Mouse (Mus musculus) neural tube, embryonic 15.5 days (tissue): ENCODE data around the gene Dio3. TPM values are rescaled to one million over a fixed set of nuclear protein-coding genes. Genes with fewer than 3 reads are reported as not detected.

Source experiments
- ATAC-seq: fragments of 200-750 bp; cut with Nextera tagmentation; 2 replicates; pipeline ENCODE4 v1.8.0; 2017; ENCODE audit warnings: mild to moderate bottlenecking, moderate TSS enrichment, moderate library complexity; ENCODE audit not compliant: low FRiP score
- H3K27ac ChIP-seq: fragments of 300-500 bp; sonication (generic); replicated peaks from 2 replicates; pipeline ENCODE4 v1.5.1; 2015; ENCODE audit warnings: mild to moderate bottlenecking, inconsistent platforms
- H3K27me3 ChIP-seq: fragments of 300-500 bp; sonication (generic); replicated peaks from 2 replicates; pipeline ENCODE4 v1.6.1; 2015; ENCODE audit warnings: inconsistent platforms
- H3K36me3 ChIP-seq: fragments of 300-500 bp; sonication (generic); 2 replicates; pipeline ENCODE4 v1.6.1; 2015; ENCODE audit warnings: inconsistent platforms
- H3K4me1 ChIP-seq: fragments of 300-500 bp; sonication (generic); 2 replicates; pipeline ENCODE4 v1.6.1; 2015; ENCODE audit warnings: inconsistent platforms
- H3K4me2 ChIP-seq: fragments of 300-500 bp; sonication (generic); 2 replicates; pipeline ENCODE4 v1.6.1; 2015; ENCODE audit warnings: inconsistent platforms, mild to moderate bottlenecking, moderate library complexity
- H3K4me3 ChIP-seq: fragments of 300-500 bp; sonication (generic); replicated peaks from 2 replicates; pipeline ENCODE4 v1.5.1; 2015; ENCODE audit warnings: mild to moderate bottlenecking, inconsistent platforms
- H3K9ac ChIP-seq: fragments of 300-500 bp; sonication (generic); replicated peaks from 2 replicates; pipeline ENCODE4 v1.6.1; 2015; ENCODE audit warnings: mild to moderate bottlenecking, inconsistent platforms
- H3K9me3 ChIP-seq: fragments of 300-500 bp; sonication (generic); replicated peaks from 2 replicates; pipeline ENCODE4 v1.6.1; 2016; ENCODE audit warnings: inconsistent platforms
- WGBS: fragments of 180-500 bp; shearing (Covaris S2); methylation state at CpG from one replicate; pipeline ENCODE4 v1.1.7; 2015; ENCODE audit warnings: mixed read lengths; 5-methylcytosine and 5-hydroxymethylcytosine counted together
- polyA plus RNA-seq: library from polyadenylated mRNA; unstranded; fragments of >200 nt; fragmentation: Nextera tagmentation; extraction: Ambion mirVana; gene quantifications from 2 replicates; pipeline ENCODE4 v1.2.1, GENCODE M21; 2015

The Dio3 gene
- 0.45 and 1.2 TPM in 2 replicates for polyA plus RNA-seq

GRCm38 (mm10) chr12:110278853-110279252 lies at the start of gene Dio3:
Dio3 (plus strand) TSS chr12:110279068.
- H3K4me2 ChIP-seq, result peak within 1 kb of the TSS; percentile 85
- H3K4me3 ChIP-seq, result peak within 1 kb of the TSS; percentile 52
- 0% methylated on average over 34 of the region's 34 CpGs for WGBS
- H3K36me3 ChIP-seq, result no peaks in the 10 kb centered on the region
- peaks cover 35% of the 10 kb centered on the region for H3K4me1 ChIP-seq
- H3K9me3 ChIP-seq, result no peaks in the 10 kb centered on the region
- no peak within 1 kb of the TSS for H3K27ac ChIP-seq
- peak within 1 kb of the TSS; percentile 18; the same call in 1 of the 2 replicates for H3K9ac ChIP-seq
- H3K27me3 ChIP-seq, result peaks cover 97% of the 10 kb centered on the region
- ATAC-seq, result no peak; the same call in 1 of the 2 replicates

- 86% methylated on average over 7 of the region's 7 CpGs for WGBS
- ATAC-seq, result no peak
- Histone ChIP-seq H3K4me3 (no peak overlapping the region), H3K4me1 (peaks cover 6% of the 10 kb centered on the region; the same call in 1 of the 2 replicates), H3K27me3 (no peaks in the 10 kb centered on the region), H3K27ac (no peak overlapping the region), H3K9me3 (no peaks in the 10 kb centered on the region), H3K4me2 (no peak overlapping the region), H3K9ac (no peak overlapping the region), H3K36me3 (no peaks in the 10 kb centered on the region)
Observed at GRCm38 (mm10) chr12:110230296-110230695, 48.6 kb upstream of the Dio3 start.

- Histone ChIP-seq H3K36me3 (no peaks in the 10 kb centered on the region), H3K4me2 (no peak overlapping the region), H3K9ac (no peak overlapping the region), H3K27ac (no peak overlapping the region), H3K27me3 (no peaks in the 10 kb centered on the region), H3K4me1 (peaks cover 6% of the 10 kb centered on the region; the same call in 1 of the 2 replicates), H3K9me3 (no peaks in the 10 kb centered on the region), H3K4me3 (no peak overlapping the region)
- 84% methylated on average over 8 of the region's 8 CpGs for WGBS
- ATAC-seq, result no peak
Observed at GRCm38 (mm10) chr12:110230767-110231166, 48.1 kb upstream of the Dio3 start.

GRCm38 (mm10) chr12:110231709-110232600 lies 46.9 kb upstream of the Dio3 start:
- Histone ChIP-seq H3K27me3 (no peaks in the 10 kb centered on the region), H3K4me3 (no peak overlapping the region), H3K4me1 (peaks cover 6% of the 10 kb centered on the region; the same call in 1 of the 2 replicates), H3K9me3 (no peaks in the 10 kb centered on the region), H3K4me2 (no peak overlapping the region), H3K36me3 (no peaks in the 10 kb centered on the region), H3K27ac (no peak overlapping the region), H3K9ac (no peak overlapping the region)
- no peak for ATAC-seq
- WGBS, result 39% methylated on average over 13 of the region's 13 CpGs

- Histone ChIP-seq H3K4me3 (no peak overlapping the region), H3K9me3 (no peaks in the 10 kb centered on the region), H3K4me1 (peaks cover 6% of the 10 kb centered on the region; the same call in 1 of the 2 replicates), H3K9ac (no peak overlapping the region), H3K36me3 (no peaks in the 10 kb centered on the region), H3K27ac (no peak overlapping the region), H3K4me2 (no peak overlapping the region), H3K27me3 (no peaks in the 10 kb centered on the region)
- 91% methylated on average over 4 of the region's 4 CpGs for WGBS
- no peak for ATAC-seq
Observed at GRCm38 (mm10) chr12:110235908-110236307, 43.0 kb upstream of the Dio3 start.

GRCm38 (mm10) chr12:110237046-110237445 lies 41.8 kb upstream of the Dio3 start:
- Histone ChIP-seq H3K27ac (no peak overlapping the region), H3K27me3 (no peaks in the 10 kb centered on the region), H3K4me2 (no peak overlapping the region), H3K4me3 (no peak overlapping the region), H3K9me3 (no peaks in the 10 kb centered on the region), H3K4me1 (peaks cover 4% of the 10 kb centered on the region; the same call in 1 of the 2 replicates), H3K9ac (no peak overlapping the region), H3K36me3 (no peaks in the 10 kb centered on the region)
- 91% methylated on average over 7 of the region's 7 CpGs for WGBS
- no peak for ATAC-seq

- Histone ChIP-seq H3K36me3 (no peaks in the 10 kb centered on the region), H3K4me3 (no peak overlapping the region), H3K4me1 (no peaks in the 10 kb centered on the region), H3K9ac (no peak overlapping the region), H3K27me3 (no peaks in the 10 kb centered on the region), H3K27ac (no peak overlapping the region), H3K4me2 (no peak overlapping the region), H3K9me3 (no peaks in the 10 kb centered on the region)
- 82% methylated on average over 5 of the region's 5 CpGs for WGBS
- ATAC-seq, result no peak
Observed at GRCm38 (mm10) chr12:110239358-110239757, 39.5 kb upstream of the Dio3 start.

GRCm38 (mm10) chr12:110244581-110244980 lies 34.3 kb upstream of the Dio3 start:
- 93% methylated on average over 6 of the region's 6 CpGs for WGBS
- Histone ChIP-seq H3K9ac (no peak overlapping the region), H3K27me3 (no peaks in the 10 kb centered on the region), H3K36me3 (no peaks in the 10 kb centered on the region), H3K4me2 (no peak overlapping the region), H3K27ac (no peak overlapping the region), H3K4me1 (no peaks in the 10 kb centered on the region), H3K4me3 (no peak overlapping the region), H3K9me3 (no peaks in the 10 kb centered on the region)
- no peak for ATAC-seq

GRCm38 (mm10) chr12:110245461-110245860 lies 33.4 kb upstream of the Dio3 start:
- no peak for ATAC-seq

GRCm38 (mm10) chr12:110252163-110252575 lies 26.7 kb upstream of the Dio3 start:
- Histone ChIP-seq H3K27ac (no peak overlapping the region), H3K36me3 (no peaks in the 10 kb centered on the region), H3K4me3 (no peak overlapping the region), H3K27me3 (0 out of 2 replicates have a peak, but pooled peaks cover 5% of the 10 kb centered on the region), H3K9me3 (no peaks in the 10 kb centered on the region), H3K4me1 (no peaks in the 10 kb centered on the region), H3K9ac (no peak overlapping the region), H3K4me2 (no peak overlapping the region)
- ATAC-seq, result no peak
- WGBS, result 30% methylated on average over 10 of the region's 10 CpGs

More at GRCm38 (mm10) chr12:110245461-110245860, 33.4 kb upstream of the Dio3 start:
- Histone ChIP-seq H3K27ac (no peak overlapping the region), H3K36me3 (no peaks in the 10 kb centered on the region), H3K9me3 (no peaks in the 10 kb centered on the region), H3K27me3 (no peaks in the 10 kb centered on the region), H3K4me2 (no peak overlapping the region), H3K4me3 (no peak overlapping the region), H3K4me1 (no peaks in the 10 kb centered on the region), H3K9ac (no peak overlapping the region)
- WGBS, result 94% methylated on average over 4 of the region's 4 CpGs

- no peaks in the 10 kb centered on the region for H3K36me3 ChIP-seq
- 0 out of 2 replicates have a peak, but pooled peaks cover 5% of the 10 kb centered on the region for H3K27me3 ChIP-seq
- ATAC-seq, result no peak
- H3K9ac ChIP-seq, result no peak overlapping the region
- H3K27ac ChIP-seq, result no peak overlapping the region
- no peaks in the 10 kb centered on the region for H3K9me3 ChIP-seq
- H3K4me3 ChIP-seq, result no peak overlapping the region
- no peaks in the 10 kb centered on the region for H3K4me1 ChIP-seq
- 50% methylated on average over 10 of the region's 10 CpGs for WGBS
- no peak overlapping the region for H3K4me2 ChIP-seq
Observed at GRCm38 (mm10) chr12:110255731-110256130, 23.1 kb upstream of the Dio3 start.
